Mouse (Mus musculus) liver, embryonic 14.5 days (tissue): ENCODE results near the gene Iqcf1.
"Not testable (repeated sequence)": the region's sequence is repeated elsewhere in the genome, so short reads cannot be mapped to it uniquely, and the experiment has no call there.

Source experiments
- CTCF ChIP-seq: IDR thresholded peaks from 2 replicates; pipeline ENCODE4 v1.5.1; 2016; ENCODE audit warnings: antibody characterized with exemption, low read depth, control low read depth
- EP300 ChIP-seq: IDR thresholded peaks from 2 replicates; pipeline ENCODE4 v1.6.1; 2016; ENCODE audit warnings: antibody characterized with exemption, low read depth

GRCm38 (mm10) chr9:106487602-106488001, 12.2 kb upstream of the Iqcf1 start:
- TF ChIP-seq EP300, CTCF: not testable (repeated sequence)
